Mouse (Mus musculus) erythroblast, adult 5-6 weeks (primary cell): Measurements from ENCODE around the gene Apbb2. TPM values are rescaled to one million over a fixed set of nuclear protein-coding genes. Genes with fewer than 3 reads are reported as not detected.

Experiments
- ATAC-seq: replicated peaks from 2 replicates; pipeline ENCODE4 v1.8.0; 2016; ENCODE audit warnings: moderate number of reproducible peaks, mild to moderate bottlenecking, moderate TSS enrichment, inconsistent platforms; ENCODE audit not compliant: poor library complexity, low FRiP score, severe bottlenecking
- total RNA-seq, 2 experiments: library from RNA; stranded (forward) in 1 of 2; stranded (reverse) in 1 of 2; fragments of 150-400 nt in 1 of 2; fragments of 200-764, 138-1000 nt in 1 of 2; gene quantifications; 2 replicates each; pipeline versions ENCODE4 v1.2.3 to v1.2.4; 2015 to 2017; ENCODE audit warnings: low replicate concordance in 2 of 2

Apbb2 gene
- total RNA-seq, 2 experiments from 2014 or later: 0.34 TPM; not detected in 1

GRCm38 (mm10) chr5:66558094-66558493 is 60.5 kb downstream of the Apbb2 start:
- ATAC-seq: no peak

GRCm38 (mm10) chr5:66553933-66554332 is 64.7 kb downstream of the Apbb2 start:
- no peak for ATAC-seq

GRCm38 (mm10) chr5:66552246-66552645 is 66.3 kb downstream of the Apbb2 start:
- no peak for ATAC-seq

- no peak for ATAC-seq
These were observed 68.3 kb downstream of the Apbb2 start for GRCm38 (mm10) chr5:66550292-66550691.

GRCm38 (mm10) chr5:66549691-66550090 is 68.9 kb downstream of the Apbb2 start:
- ATAC-seq: no peak

GRCm38 (mm10) chr5:66546969-66547511 is 71.5 kb downstream of the Apbb2 start:
- no peak for ATAC-seq

GRCm38 (mm10) chr5:66545573-66546141 is 72.9 kb downstream of the Apbb2 start:
- ATAC-seq: no peak

- ATAC-seq: no peak
These were observed 74.8 kb downstream of the Apbb2 start for GRCm38 (mm10) chr5:66543761-66544160.

GRCm38 (mm10) chr5:66543344-66543743 is 75.2 kb downstream of the Apbb2 start:
- no peak for ATAC-seq

- no peak for ATAC-seq
These were observed 76.1 kb downstream of the Apbb2 start for GRCm38 (mm10) chr5:66542521-66542920.

GRCm38 (mm10) chr5:66541385-66541784 is 77.2 kb downstream of the Apbb2 start:
- ATAC-seq: no peak

GRCm38 (mm10) chr5:66540246-66540645 is 78.3 kb downstream of the Apbb2 start:
- ATAC-seq: no peak

GRCm38 (mm10) chr5:66537811-66538210 is 80.8 kb downstream of the Apbb2 start:
- no peak for ATAC-seq

GRCm38 (mm10) chr5:66536696-66537358 is 81.8 kb downstream of the Apbb2 start:
- no peak for ATAC-seq

GRCm38 (mm10) chr5:66535566-66536236 is 82.9 kb downstream of the Apbb2 start:
- no peak for ATAC-seq

- no peak for ATAC-seq
These were observed 84.7 kb downstream of the Apbb2 start for GRCm38 (mm10) chr5:66533711-66534425.

GRCm38 (mm10) chr5:66532827-66533226 is 85.8 kb downstream of the Apbb2 start:
- no peak for ATAC-seq

GRCm38 (mm10) chr5:66530361-66530760 is 88.2 kb downstream of the Apbb2 start:
- ATAC-seq: no peak

- ATAC-seq: no peak
These were observed 89.0 kb downstream of the Apbb2 start for GRCm38 (mm10) chr5:66529631-66530030.

- ATAC-seq: no peak
These were observed 90.0 kb downstream of the Apbb2 start for GRCm38 (mm10) chr5:66528567-66528966.
